Mouse (Mus musculus): ENCODE data around the gene Bahcc1. TPM values are rescaled to one million over a fixed set of nuclear protein-coding genes. Genes with fewer than 3 reads are reported as not detected.

Gene Bahcc1
- total RNA-seq, 2 experiments from 2014 or later, result 2.0 to 2.1 TPM

GRCm38 (mm10) chr11:120307566-120308430, 75.1 kb downstream of the Bahcc1 start:
- 0 out of 2 replicates have a peak, but pooled peaks have one; percentile 26 for ATAC-seq (replicated peaks; ENCODE audit: low FRiP score, poor library complexity, severe bottlenecking)

GRCm38 (mm10) chr11:120308441-120309320, 75.9 kb downstream of the Bahcc1 start:
- no peak for ATAC-seq (replicated peaks; ENCODE audit: low FRiP score, poor library complexity, severe bottlenecking)

GRCm38 (mm10) chr11:120310813-120311312, 78.1 kb downstream of the Bahcc1 start:
- ATAC-seq (replicated peaks; ENCODE audit: low FRiP score, poor library complexity, severe bottlenecking), result peak; percentile 87

GRCm38 (mm10) chr11:120311561-120311960, 78.8 kb downstream of the Bahcc1 start:
- ATAC-seq (replicated peaks; ENCODE audit: low FRiP score, poor library complexity, severe bottlenecking), result no peak

- no peak for ATAC-seq (replicated peaks; ENCODE audit: low FRiP score, poor library complexity, severe bottlenecking)
Observed at GRCm38 (mm10) chr11:120312069-120312468, 79.3 kb downstream of the Bahcc1 start.

- no peak for ATAC-seq (replicated peaks; ENCODE audit: low FRiP score, poor library complexity, severe bottlenecking)
Observed at GRCm38 (mm10) chr11:120313906-120314685, 81.3 kb downstream of the Bahcc1 start.

GRCm38 (mm10) chr11:120314721-120315415, 82.1 kb downstream of the Bahcc1 start:
- ATAC-seq (replicated peaks; ENCODE audit: low FRiP score, poor library complexity, severe bottlenecking), result no peak

- ATAC-seq (replicated peaks; ENCODE audit: low FRiP score, poor library complexity, severe bottlenecking), result 0 out of 2 replicates have a peak, but pooled peaks have one; percentile 14
Observed at GRCm38 (mm10) chr11:120315416-120315761, 82.6 kb downstream of the Bahcc1 start.

- ATAC-seq (replicated peaks; ENCODE audit: low FRiP score, poor library complexity, severe bottlenecking), result peak; percentile 97
Observed at GRCm38 (mm10) chr11:120315832-120316689, 83.3 kb downstream of the Bahcc1 start.

GRCm38 (mm10) chr11:120316690-120317254, 84.0 kb downstream of the Bahcc1 start:
- ATAC-seq (replicated peaks; ENCODE audit: low FRiP score, poor library complexity, severe bottlenecking), result peak; percentile 28; the same call in 1 of the 2 replicates

- no peak for ATAC-seq (replicated peaks; ENCODE audit: low FRiP score, poor library complexity, severe bottlenecking)
Observed at GRCm38 (mm10) chr11:120317456-120317855, 84.7 kb downstream of the Bahcc1 start.

- ATAC-seq (replicated peaks; ENCODE audit: low FRiP score, poor library complexity, severe bottlenecking), result no peak
Observed at GRCm38 (mm10) chr11:120319310-120319709, 86.6 kb downstream of the Bahcc1 start.

GRCm38 (mm10) chr11:120320156-120320555, 87.4 kb downstream of the Bahcc1 start:
- ATAC-seq (replicated peaks; ENCODE audit: low FRiP score, poor library complexity, severe bottlenecking), result no peak

- no peak for ATAC-seq (replicated peaks; ENCODE audit: low FRiP score, poor library complexity, severe bottlenecking)
Observed at GRCm38 (mm10) chr11:120335431-120336021, 102.8 kb downstream of the Bahcc1 start.

- ATAC-seq (replicated peaks; ENCODE audit: low FRiP score, poor library complexity, severe bottlenecking), result peak; percentile 69
Observed at GRCm38 (mm10) chr11:120337447-120337846, 104.7 kb downstream of the Bahcc1 start.

GRCm38 (mm10) chr11:120338786-120339185, 106.0 kb downstream of the Bahcc1 start:
- no peak for ATAC-seq (replicated peaks; ENCODE audit: low FRiP score, poor library complexity, severe bottlenecking)

- ATAC-seq (replicated peaks; ENCODE audit: low FRiP score, poor library complexity, severe bottlenecking), result no peak
Observed at GRCm38 (mm10) chr11:120339978-120340513, 107.3 kb downstream of the Bahcc1 start.

All from erythroblast, adult 5-6 weeks (primary cell).